Mouse (Mus musculus): ENCODE data around the gene Rgs2.

The Rgs2 gene

DNA sequence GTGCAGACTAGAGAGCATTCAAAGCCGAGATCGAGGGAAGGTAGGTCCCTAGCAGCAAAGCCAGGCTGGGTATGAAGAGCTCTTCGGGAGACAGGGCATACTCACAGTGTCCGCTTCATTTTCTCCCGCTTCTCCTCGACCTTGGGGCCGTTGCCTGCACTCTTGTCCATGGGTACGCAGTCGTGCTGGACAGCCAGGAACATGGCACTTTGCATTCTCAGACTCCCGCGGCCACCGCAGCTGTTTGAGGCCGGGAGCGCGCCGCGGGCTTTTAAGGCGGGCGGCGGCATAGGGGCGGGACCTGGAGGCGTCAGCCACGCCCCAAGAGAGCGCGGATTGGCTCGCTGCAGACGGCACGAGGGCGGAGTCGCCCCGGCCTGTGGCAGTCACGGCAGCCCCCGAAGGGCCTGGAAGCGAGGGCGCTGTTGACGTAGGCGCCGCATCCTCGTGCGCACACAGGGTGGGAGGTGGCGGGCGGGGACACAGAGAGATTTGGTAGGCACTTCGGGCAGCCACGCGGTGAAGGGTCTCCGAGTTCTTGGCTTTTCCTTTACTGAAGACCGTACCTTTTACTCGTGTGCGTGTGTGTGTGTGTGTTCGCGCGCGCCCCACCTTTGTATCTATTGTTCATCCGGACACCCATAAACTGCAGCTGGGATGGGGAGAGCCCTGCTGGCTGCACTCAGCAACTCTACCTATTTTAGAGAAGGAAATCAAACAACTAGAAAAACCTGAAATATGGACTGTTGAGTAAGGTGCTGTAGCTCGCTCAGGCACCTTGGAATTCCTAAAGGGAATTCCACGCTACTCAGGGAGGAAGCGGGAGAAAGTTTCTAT is at the start of gene Rgs2:
Gene Rgs2, minus strand, starts transcription at position 258 of the 837 bp plus-strand sequence.
- peak; percentile 5; the same call in 1 of the 2 replicates for TF ChIP-seq GATA4 (IDR thresholded peaks at IDR 0.05; ENCODE audit: insufficient replicate concordance, low read length)

GRCm38 (mm10) chr1:144053401-144053800 is 49.4 kb upstream of the Rgs2 start:
- TF ChIP-seq GATA4 (IDR thresholded peaks at IDR 0.05; ENCODE audit: insufficient replicate concordance, low read length): no peak

- no peak for TF ChIP-seq GATA4 (IDR thresholded peaks at IDR 0.05; ENCODE audit: insufficient replicate concordance, low read length)
These were observed 37.9 kb upstream of the Rgs2 start for GRCm38 (mm10) chr1:144041826-144042225.

DNA sequence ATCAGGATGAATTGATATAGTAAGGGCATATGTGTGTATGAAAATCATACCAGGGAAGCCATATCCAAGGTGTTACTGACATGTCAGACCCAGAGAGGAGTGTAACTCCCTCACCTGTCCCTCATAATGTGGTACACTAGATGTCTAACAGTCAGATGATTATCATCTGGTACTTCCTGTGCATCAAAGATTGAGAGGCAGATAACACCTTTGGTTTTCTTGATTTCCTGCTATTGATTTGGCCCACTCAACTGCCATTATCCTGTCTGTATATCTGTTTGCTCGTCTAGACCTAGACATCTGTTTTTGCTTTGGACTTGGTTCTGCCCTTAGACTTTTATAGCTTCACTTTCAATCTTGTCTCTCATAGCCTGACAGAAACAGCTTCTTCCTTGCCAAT is 29.5 kb upstream of the Rgs2 start:
- no peak for TF ChIP-seq GATA4 (IDR thresholded peaks at IDR 0.05; ENCODE audit: insufficient replicate concordance, low read length)

- no peak for TF ChIP-seq GATA4 (IDR thresholded peaks at IDR 0.05; ENCODE audit: insufficient replicate concordance, low read length)
These were observed 26.5 kb upstream of the Rgs2 start for GRCm38 (mm10) chr1:144030499-144030898.

GRCm38 (mm10) chr1:144029679-144030078 is 25.7 kb upstream of the Rgs2 start:
- TF ChIP-seq GATA4 (IDR thresholded peaks at IDR 0.05; ENCODE audit: insufficient replicate concordance, low read length): no peak

DNA sequence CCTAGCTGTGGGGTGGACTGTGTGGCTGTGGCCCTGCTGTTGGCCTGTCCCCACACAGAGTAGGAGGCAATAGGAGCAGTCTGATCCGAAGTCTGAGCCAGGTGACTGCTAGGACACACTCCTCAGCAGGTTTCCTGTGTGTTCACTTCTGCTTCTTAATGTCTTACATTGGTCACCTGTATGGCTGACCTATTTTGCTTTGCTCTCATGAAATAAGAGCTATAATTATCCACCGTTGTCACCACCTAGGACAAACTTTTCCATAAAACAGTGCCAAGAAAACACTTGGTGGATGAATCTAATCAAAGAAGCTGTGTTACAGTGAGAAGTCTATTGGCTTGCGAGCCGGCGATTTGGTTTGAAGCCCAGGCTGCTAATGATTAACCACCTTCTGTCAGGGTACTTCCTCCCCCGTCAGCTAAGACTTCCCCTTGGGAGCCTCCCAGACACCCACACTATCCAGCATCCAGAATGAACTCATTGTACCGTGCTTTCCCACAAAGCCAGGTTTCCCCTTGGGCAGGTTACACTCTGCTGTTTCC is 14.5 kb upstream of the Rgs2 start:
- TF ChIP-seq GATA4 (IDR thresholded peaks at IDR 0.05; ENCODE audit: insufficient replicate concordance, low read length): no peak

DNA sequence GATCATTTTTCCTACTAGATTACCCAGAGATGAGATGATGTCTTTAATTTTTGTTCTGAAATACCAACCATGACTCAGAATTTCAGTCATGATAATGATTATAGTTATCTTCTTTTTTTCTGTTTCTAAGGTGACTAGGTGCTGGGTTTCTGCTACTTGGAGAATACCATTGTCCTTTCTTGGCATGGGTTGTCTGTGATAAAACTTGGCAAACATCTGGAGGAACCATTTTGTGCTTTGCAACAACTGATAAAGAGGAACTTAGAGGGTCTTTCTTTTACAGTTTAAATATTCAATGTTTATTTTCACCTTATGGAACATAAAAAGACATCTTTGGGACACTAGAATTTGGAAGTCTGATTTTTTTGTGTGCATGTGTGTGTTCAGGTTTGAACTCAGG is 10.0 kb upstream of the Rgs2 start:
- no peak for TF ChIP-seq GATA4 (IDR thresholded peaks at IDR 0.05; ENCODE audit: insufficient replicate concordance, low read length)

DNA sequence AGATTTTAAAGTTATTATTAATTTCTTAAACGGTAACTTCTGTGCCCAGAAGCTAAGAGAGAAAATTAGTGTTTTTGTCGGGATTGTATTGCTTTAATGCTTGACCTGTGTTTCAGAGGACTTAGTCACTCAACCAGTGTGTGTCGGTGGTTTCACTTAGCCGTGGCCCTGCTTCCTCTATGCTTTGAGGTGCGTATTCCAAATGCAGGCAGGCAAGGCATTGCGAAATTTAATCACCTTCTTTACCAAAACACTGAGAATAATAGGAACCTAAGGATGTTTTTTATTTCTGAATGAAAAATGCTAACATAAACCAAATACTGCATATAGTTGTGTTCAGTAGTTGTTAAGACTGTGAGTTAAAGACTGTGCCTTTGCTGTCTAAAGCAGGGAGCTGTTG is 3.4 kb upstream of the Rgs2 start:
- no peak for TF ChIP-seq GATA4 (IDR thresholded peaks at IDR 0.05; ENCODE audit: insufficient replicate concordance, low read length)

- TF ChIP-seq GATA4 (IDR thresholded peaks at IDR 0.05; ENCODE audit: insufficient replicate concordance, low read length): peak; percentile 90; the same call in 1 of the 2 replicates
These were observed 2.6 kb upstream of the Rgs2 start for GRCm38 (mm10) chr1:144006542-144006941.

DNA sequence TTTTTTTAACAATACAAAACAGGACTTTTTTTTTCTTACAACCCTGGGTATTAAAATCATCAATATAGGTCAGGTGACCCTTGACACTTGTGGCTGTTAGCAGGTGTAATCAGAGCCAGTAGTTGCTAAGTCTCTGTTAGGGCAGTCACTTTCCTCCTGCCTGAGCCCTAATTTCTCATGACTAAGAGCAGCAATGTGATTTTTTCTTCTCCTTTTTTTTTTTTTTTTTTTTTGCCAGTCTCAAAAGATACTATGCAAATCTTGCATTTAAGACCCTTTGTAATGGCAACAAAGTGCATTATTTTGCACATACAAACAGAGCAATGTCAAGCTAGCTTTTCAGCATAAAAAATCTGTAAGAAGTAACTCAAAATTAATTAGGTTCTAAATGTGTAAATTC is 1.7 kb upstream of the Rgs2 start:
- no peak for TF ChIP-seq GATA4 (IDR thresholded peaks at IDR 0.05; ENCODE audit: insufficient replicate concordance, low read length)

- TF ChIP-seq GATA4 (IDR thresholded peaks at IDR 0.05; ENCODE audit: insufficient replicate concordance, low read length): no peak
These were observed 780 bp upstream of the Rgs2 start for GRCm38 (mm10) chr1:144004741-144005140.

DNA sequence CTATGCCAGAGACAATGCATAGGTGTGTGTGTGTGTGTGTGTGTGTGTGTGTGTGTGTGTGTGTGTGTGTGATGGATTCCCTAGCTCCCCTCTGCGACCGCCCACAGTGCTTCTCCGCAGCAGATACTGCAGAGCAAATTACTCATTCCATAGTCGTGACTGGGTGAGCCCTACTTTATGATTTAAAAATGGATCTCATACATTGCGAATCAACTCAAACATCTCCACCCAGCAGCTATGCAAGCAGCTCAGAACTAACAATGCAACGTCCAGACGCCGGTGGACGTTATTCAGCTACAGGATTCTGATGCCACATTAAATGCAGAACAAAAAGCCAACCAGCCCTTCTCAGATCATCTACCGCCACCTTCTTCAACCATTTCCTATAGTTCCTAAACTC is 545 bp downstream of the Rgs2 start:
- no peak for TF ChIP-seq GATA4 (IDR thresholded peaks at IDR 0.05; ENCODE audit: insufficient replicate concordance, low read length)

GRCm38 (mm10) chr1:144002715-144003066 is 1.3 kb downstream of the Rgs2 start:
- TF ChIP-seq GATA4 (IDR thresholded peaks at IDR 0.05; ENCODE audit: insufficient replicate concordance, low read length): no peak

DNA sequence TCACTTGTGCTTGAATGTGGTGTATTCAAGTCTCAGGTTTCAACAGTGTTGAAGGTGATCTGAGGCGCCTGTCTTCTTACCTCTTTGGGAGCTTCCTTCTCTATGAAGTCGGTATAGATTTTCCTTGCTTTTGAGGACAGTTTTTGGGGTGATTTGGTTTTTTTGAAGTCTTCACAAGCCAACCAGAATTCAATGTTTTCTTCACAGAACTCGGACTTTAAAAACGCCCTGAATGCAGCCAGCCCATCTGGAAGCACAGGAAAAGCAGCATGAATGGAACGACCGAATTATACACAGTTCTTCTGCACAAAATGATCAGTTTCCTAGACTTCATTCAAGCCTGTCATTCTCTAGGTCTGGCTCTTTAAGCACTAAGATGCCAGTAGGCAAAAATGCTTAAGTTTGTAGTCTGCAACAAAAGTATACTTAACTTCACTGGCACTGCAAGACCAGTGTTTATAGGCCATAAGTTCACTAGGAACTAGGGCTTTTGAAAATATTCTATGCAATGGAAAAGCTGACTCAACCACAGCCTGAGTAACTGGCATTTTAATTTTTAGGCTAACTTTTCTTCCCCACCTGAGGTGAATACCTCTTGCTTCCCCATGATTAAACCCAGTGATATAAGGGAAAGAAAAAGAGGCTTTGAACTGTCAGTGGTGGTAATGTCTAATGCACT is 1.8 kb downstream of the Rgs2 start:
- TF ChIP-seq GATA4 (IDR thresholded peaks at IDR 0.05; ENCODE audit: insufficient replicate concordance, low read length): no peak

DNA sequence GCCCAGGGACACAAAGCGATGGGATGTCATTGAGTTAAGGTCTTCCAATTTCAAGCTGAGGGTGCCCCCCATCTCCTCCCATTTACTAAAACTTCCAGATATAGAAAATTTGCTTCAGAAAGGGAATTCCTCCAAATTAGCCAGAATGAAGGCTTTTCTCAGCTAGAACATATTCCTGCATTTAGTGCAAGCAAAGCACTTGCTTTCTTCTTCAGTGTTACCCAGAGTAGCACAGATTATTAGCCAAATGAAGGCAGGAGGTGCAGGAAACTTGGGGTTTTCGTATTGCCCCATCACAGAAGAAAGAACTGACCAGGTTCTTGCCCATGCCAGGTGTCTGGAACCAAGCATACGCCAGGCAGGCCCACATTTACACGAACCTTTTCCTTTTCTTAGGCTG is 3.7 kb downstream of the Rgs2 start:
- TF ChIP-seq GATA4 (IDR thresholded peaks at IDR 0.05; ENCODE audit: insufficient replicate concordance, low read length): no peak
